Mouse (Mus musculus) T-helper 17 cell (primary cell): ENCODE data around the gene Zfx.

Source experiments
- in situ Hi-C, 2 experiments: fragments of 300-600 bp; cut with MboI, MseI; formaldehyde crosslinking; loops; 1 replicate in 1 of 2; 2 replicates in 1 of 2; pipeline ENCODE4 v1.15.1; 2025; ENCODE audit warnings: high pct_unique_total_duplicates in 2 of 2

Zfx gene

GRCm38 (mm10) chrX:94123059-94123839, at the start of gene Zfx:
TSS of gene Zfx (minus strand) at chrX:94123702.
- in situ Hi-C loops = no loop called here

- in situ Hi-C loops = no loop called here
Observed at GRCm38 (mm10) chrX:94169348-94169747, 45.8 kb upstream of the Zfx start.

GRCm38 (mm10) chrX:94152251-94152830, 28.8 kb upstream of the Zfx start:
- in situ Hi-C loops = no loop called here

- in situ Hi-C loops = no loop called here
Observed at GRCm38 (mm10) chrX:94150471-94150870, 27.0 kb upstream of the Zfx start.

GRCm38 (mm10) chrX:94142004-94142771, 18.7 kb upstream of the Zfx start:
- in situ Hi-C loops = loop anchor here in 1 of 2 experiments (10.0 kb wide), 1 partner anchor 503 kb away; no protein-coding TSS in a partner anchor

- in situ Hi-C loops = loop anchor here in 1 of 2 experiments (10.0 kb wide), 1 partner anchor 505 kb away; no protein-coding TSS in a partner anchor
Observed at GRCm38 (mm10) chrX:94140080-94140479, 16.6 kb upstream of the Zfx start.

- in situ Hi-C loops = no loop called here
Observed at GRCm38 (mm10) chrX:94138256-94138655, 14.8 kb upstream of the Zfx start.

- in situ Hi-C loops = no loop called here
Observed at GRCm38 (mm10) chrX:94135084-94135483, 11.6 kb upstream of the Zfx start.

- in situ Hi-C loops = no loop called here
Observed at GRCm38 (mm10) chrX:94133551-94133950, 10.0 kb upstream of the Zfx start.

- in situ Hi-C loops = no loop called here
Observed at GRCm38 (mm10) chrX:94132239-94132638, 8.7 kb upstream of the Zfx start.

GRCm38 (mm10) chrX:94129712-94130111, 6.2 kb upstream of the Zfx start:
- in situ Hi-C loops = no loop called here

- in situ Hi-C loops = no loop called here
Observed at GRCm38 (mm10) chrX:94125950-94126349, 2.4 kb upstream of the Zfx start.

GRCm38 (mm10) chrX:94122709-94123058, 818 bp downstream of the Zfx start:
- in situ Hi-C loops = no loop called here

- in situ Hi-C loops = no loop called here
Observed at GRCm38 (mm10) chrX:94121866-94122708, 1.4 kb downstream of the Zfx start.

GRCm38 (mm10) chrX:94121161-94121856, 2.2 kb downstream of the Zfx start:
- in situ Hi-C loops = no loop called here

GRCm38 (mm10) chrX:94118350-94118749, 5.2 kb downstream of the Zfx start:
- in situ Hi-C loops = no loop called here

GRCm38 (mm10) chrX:94115882-94116281, 7.6 kb downstream of the Zfx start:
- in situ Hi-C loops = no loop called here

- in situ Hi-C loops = no loop called here
Observed at GRCm38 (mm10) chrX:94105964-94106363, 17.5 kb downstream of the Zfx start.

- in situ Hi-C loops = no loop called here
Observed at GRCm38 (mm10) chrX:94102938-94103337, 20.6 kb downstream of the Zfx start.

GRCm38 (mm10) chrX:94100561-94100960, 22.9 kb downstream of the Zfx start:
- in situ Hi-C loops = no loop called here

GRCm38 (mm10) chrX:94091001-94091400, 32.5 kb downstream of the Zfx start:
- in situ Hi-C loops = no loop called here
